Mouse (Mus musculus): ENCODE measurements around the gene Med12. TPM values are rescaled to one million over a fixed set of nuclear protein-coding genes. Genes with fewer than 3 reads are reported as not detected.

The Med12 gene
- total and polyA plus RNA-seq, 2 experiments from 2014 or later = 18.2 to 39.5 TPM

DNA sequence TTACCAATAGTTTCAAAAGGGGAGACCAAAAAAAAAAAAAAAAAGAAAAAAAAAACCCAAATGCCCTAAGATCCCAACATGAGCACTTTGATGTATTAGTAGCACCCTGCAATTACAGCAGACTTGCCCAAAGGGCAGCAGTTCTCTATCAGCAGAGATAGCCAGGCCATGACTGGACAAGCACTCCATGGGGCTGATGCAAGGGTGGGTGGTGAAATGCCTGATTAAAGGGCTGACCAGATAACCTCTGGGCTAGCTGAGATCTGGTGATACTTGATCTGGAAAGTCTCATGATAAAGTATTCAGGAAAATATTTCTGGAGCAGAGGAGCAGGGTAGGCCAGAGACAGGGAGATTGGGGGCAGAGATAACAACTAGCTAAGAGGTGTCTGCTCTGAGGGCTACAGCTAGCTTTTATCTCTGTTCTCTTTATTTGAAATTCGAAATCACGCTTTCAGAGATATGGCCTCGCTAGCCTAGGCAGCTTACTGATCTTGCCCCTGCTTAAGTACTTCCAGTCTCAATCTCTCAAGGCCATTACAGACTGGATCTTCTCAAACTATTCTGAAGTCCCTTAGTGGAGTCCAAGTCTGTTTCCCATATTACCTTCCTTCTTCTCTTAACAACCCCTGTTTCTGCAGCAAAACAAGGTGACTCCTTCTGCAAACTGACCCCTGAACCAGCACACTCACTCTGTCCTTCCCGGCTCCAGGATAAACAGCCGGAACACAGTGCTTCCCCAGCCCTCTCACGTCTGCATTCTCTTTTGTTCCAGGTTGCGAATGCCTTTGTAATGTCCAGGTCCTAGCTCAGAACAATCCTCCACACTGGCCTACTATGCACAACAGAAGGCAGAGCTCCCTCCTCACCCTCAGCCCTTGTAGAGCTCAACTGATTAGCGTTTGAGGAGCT, 52.4 kb downstream of the Med12 start:
- H3K4me3 ChIP-seq (ENCODE audit: low read depth, low read length) = no peak overlapping the region
- H3K9ac ChIP-seq (replicated peaks; ENCODE audit: low read length, poor library complexity, severe bottlenecking) = no peak overlapping the region
- H3K27ac ChIP-seq (ENCODE audit: low read depth, low read length) = no peak overlapping the region
- H3K36me3 ChIP-seq (ENCODE audit: insufficient read depth, low read length) = peaks cover 2% of the 10 kb centered on the region; the same call in 1 of the 2 replicates
- no peak for ATAC-seq (ENCODE audit: low FRiP score)
- H3K4me2 ChIP-seq (ENCODE audit: low read depth, low read length, poor library complexity, severe bottlenecking) = no peak overlapping the region
- H3K4me1 ChIP-seq (ENCODE audit: insufficient read depth, low read length) = no peaks in the 10 kb centered on the region
- WGBS = 57% methylated on average over 8 of the region's 8 CpGs
- no peaks in the 10 kb centered on the region for H3K9me3 ChIP-seq (ENCODE audit: low read length)
- no peak for TF ChIP-seq CTCF (IDR thresholded peaks at IDR 0.05)
- no peak for DNase-seq (ENCODE audit: low spot score)
- no peaks in the 10 kb centered on the region for H3K27me3 ChIP-seq (ENCODE audit: insufficient read depth, low read length)

DNA sequence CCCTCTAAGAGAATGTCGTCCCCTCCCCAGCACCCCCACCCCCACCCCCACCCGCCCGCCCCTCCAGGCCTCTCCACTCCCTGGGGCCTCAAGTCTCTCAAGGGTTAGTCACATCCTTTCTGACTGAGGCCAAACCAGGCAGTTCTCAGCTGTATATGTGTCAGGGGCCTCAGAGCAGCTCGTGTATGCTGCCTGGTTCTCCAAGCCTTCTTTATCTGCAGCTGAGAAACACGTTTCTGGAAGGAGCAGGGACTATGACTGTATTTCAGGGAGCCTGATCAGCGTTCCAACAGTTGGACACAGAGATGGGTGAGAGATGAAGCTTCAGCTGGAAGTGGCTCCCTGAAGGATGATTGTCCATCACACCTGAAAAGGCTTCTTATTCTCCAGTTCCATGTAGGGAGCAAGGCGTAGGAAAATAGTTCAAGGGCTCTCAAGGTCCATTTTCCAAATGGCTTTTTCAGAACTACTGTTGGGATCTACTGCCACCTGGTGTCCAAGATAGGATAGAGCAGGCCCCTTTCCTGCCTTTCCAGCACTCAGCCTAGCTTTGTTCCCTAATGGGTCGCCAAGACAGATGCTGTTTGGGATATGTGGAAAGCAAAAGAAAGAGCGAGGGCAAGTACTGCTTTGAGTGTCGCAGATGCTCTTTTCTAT, 55.7 kb downstream of the Med12 start:
- H3K36me3 ChIP-seq (ENCODE audit: insufficient read depth, low read length) = no peaks in the 10 kb centered on the region
- H3K4me2 ChIP-seq (ENCODE audit: low read depth, low read length, poor library complexity, severe bottlenecking) = no peak overlapping the region
- H3K9ac ChIP-seq (replicated peaks; ENCODE audit: low read length, poor library complexity, severe bottlenecking) = no peak overlapping the region
- peak; percentile 75 for DNase-seq (ENCODE audit: low spot score)
- 23% methylated on average over 10 of the region's 10 CpGs for WGBS
- no peaks in the 10 kb centered on the region for H3K27me3 ChIP-seq (ENCODE audit: insufficient read depth, low read length)
- no peaks in the 10 kb centered on the region for H3K9me3 ChIP-seq (ENCODE audit: low read length)
- H3K4me1 ChIP-seq (ENCODE audit: insufficient read depth, low read length) = no peaks in the 10 kb centered on the region
- peak; percentile 85 for TF ChIP-seq CTCF (IDR thresholded peaks at IDR 0.05)
- no peak overlapping the region for H3K4me3 ChIP-seq (ENCODE audit: low read depth, low read length)
- ATAC-seq (ENCODE audit: low FRiP score) = no peak
- peak overlapping the region; percentile 47; the same call in 1 of the 2 replicates for H3K27ac ChIP-seq (ENCODE audit: low read depth, low read length)

DNA sequence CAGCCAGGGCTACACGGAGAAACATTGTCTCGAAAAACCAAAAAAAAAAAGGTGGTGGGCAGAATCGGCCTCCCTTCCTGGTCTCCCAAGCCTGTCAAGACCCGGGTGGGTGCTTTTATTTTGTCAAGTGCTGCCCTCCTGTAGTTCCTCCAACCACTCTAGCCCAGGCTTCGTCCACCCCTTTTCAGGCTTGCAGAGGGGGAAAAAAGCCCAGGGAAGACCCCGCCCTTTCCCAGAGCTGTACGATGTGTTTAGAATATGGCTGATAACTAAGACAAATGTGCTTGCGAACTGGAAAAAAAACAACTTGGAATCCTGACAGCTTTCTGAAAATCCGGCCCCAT, 58.2 kb downstream of the Med12 start:
- Histone ChIP-seq H3K36me3 (ENCODE audit: insufficient read depth, low read length) (no peaks in the 10 kb centered on the region), H3K27me3 (ENCODE audit: insufficient read depth, low read length) (no peaks in the 10 kb centered on the region), H3K4me2 (ENCODE audit: low read depth, low read length, poor library complexity, severe bottlenecking) (peak overlapping the region; percentile 29; the same call in 1 of the 2 replicates), H3K4me3 (ENCODE audit: low read depth, low read length) (peak overlapping the region; percentile 18; the same call in 1 of the 2 replicates), H3K9me3 (ENCODE audit: low read length) (no peaks in the 10 kb centered on the region), H3K27ac (ENCODE audit: low read depth, low read length) (peak overlapping the region; percentile 94), H3K4me1 (ENCODE audit: insufficient read depth, low read length) (no peaks in the 10 kb centered on the region), H3K9ac (replicated peaks; ENCODE audit: low read length, poor library complexity, severe bottlenecking) (no peak overlapping the region)
- 37% methylated on average over 9 of the region's 9 CpGs for WGBS
- TF ChIP-seq CTCF (IDR thresholded peaks at IDR 0.05) = no peak
- DNase-seq (ENCODE audit: low spot score) = no peak
- ATAC-seq (ENCODE audit: low FRiP score) = peak; percentile 28

DNA sequence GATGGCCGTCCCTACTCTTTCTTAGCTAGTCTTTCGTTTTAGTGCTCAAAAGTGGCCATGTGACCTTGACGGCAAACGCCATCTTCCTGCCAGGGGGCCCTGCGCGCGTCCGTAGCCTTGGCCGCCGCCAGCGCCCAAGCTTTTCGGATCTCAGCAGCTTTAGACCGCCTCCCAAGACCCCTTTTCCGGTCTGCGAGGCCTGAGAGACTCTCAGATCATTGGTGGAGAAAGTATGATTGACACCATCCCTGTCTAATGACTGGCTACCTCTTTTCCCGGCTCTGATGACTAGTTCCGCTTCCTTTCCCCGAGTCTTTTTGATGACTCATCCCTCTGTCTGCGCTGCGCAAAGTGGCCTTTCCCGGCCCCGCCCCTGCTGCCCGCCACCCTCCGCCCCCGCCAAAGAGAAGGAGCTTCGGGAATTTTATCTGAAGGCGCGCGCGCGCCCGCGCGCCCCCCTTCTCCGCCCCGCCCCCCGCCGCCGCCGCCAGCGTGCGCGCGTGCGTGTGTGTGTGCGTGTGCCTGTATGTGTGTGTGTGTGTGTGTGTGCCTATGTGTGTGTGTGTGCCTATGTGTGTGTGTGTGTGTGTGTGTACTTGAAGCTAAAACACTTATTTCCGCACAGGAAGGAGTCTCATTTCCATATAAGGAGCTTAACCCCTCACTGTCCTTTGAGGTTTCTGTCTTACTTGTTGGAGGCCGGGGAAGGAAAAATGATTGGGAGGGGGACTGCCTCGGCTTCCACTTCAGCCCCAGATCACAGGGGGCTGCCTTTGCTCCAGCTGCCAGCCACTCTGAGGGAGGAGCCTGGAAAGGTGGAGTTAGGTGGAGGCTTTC, 58.8 kb downstream of the Med12 start:
- TF ChIP-seq CTCF (IDR thresholded peaks at IDR 0.05) = no peak; the same call in 1 of the 2 replicates
- Histone ChIP-seq H3K9ac (replicated peaks; ENCODE audit: low read length, poor library complexity, severe bottlenecking) (0 out of 2 replicates have a peak overlapping the region, but pooled peaks have one; percentile 3), H3K4me3 (ENCODE audit: low read depth, low read length) (peak overlapping the region; percentile 25), H3K4me2 (ENCODE audit: low read depth, low read length, poor library complexity, severe bottlenecking) (peak overlapping the region; percentile 35), H3K27ac (ENCODE audit: low read depth, low read length) (peak overlapping the region; percentile 94), H3K9me3 (ENCODE audit: low read length) (no peaks in the 10 kb centered on the region), H3K4me1 (ENCODE audit: insufficient read depth, low read length) (no peaks in the 10 kb centered on the region), H3K36me3 (ENCODE audit: insufficient read depth, low read length) (no peaks in the 10 kb centered on the region), H3K27me3 (ENCODE audit: insufficient read depth, low read length) (no peaks in the 10 kb centered on the region)
- peak; percentile 93 for ATAC-seq (ENCODE audit: low FRiP score)
- DNase-seq (ENCODE audit: low spot score) = peak; percentile 97
- WGBS = 24% methylated on average over 40 of the region's 49 CpGs

DNA sequence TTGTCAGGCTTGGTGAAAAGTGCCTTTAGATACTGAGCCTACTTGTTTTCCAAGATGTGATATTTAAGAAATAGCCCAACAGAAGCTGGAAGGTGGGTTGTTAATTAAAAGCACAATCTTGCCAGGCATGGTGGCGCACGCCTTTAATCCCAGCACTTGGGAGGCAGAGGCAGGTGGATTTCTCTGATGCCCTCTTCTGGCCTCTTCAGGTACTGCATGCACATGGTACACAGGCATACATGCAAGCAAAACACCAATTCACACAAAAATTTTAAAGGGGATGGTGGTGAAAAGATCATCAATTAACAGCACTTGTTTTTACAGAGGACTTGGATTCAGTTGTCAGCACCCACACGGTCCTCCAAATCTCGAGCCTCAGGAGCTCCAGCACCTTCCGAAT, 60.8 kb downstream of the Med12 start:
- Histone ChIP-seq H3K36me3 (ENCODE audit: insufficient read depth, low read length) (no peaks in the 10 kb centered on the region), H3K4me2 (ENCODE audit: low read depth, low read length, poor library complexity, severe bottlenecking) (no peak overlapping the region), H3K9ac (replicated peaks; ENCODE audit: low read length, poor library complexity, severe bottlenecking) (no peak overlapping the region), H3K27ac (ENCODE audit: low read depth, low read length) (no peak overlapping the region), H3K4me3 (ENCODE audit: low read depth, low read length) (no peak overlapping the region), H3K27me3 (ENCODE audit: insufficient read depth, low read length) (no peaks in the 10 kb centered on the region), H3K4me1 (ENCODE audit: insufficient read depth, low read length) (no peaks in the 10 kb centered on the region), H3K9me3 (ENCODE audit: low read length) (no peaks in the 10 kb centered on the region)
- 94% methylated on average over 5 of the region's 5 CpGs for WGBS
- no peak for DNase-seq (ENCODE audit: low spot score)
- TF ChIP-seq CTCF (IDR thresholded peaks at IDR 0.05) = peak; percentile 64
- no peak for ATAC-seq (ENCODE audit: low FRiP score)

Measured in midbrain, postnatal 0 days (tissue).